Mouse (Mus musculus) frontal cortex, adult (tissue): ENCODE data around the gene Tnfsf14.

Source experiments
- ATAC-seq: cut with Nextera tagmentation; 2 replicates; pipeline ENCODE4 v1.9.2; 2017; ENCODE audit warnings: mild to moderate bottlenecking, moderate library complexity, mixed read lengths; ENCODE audit not compliant: low TSS enrichment

Tnfsf14 gene

GRCm38 (mm10) chr17:57194041-57194507 is at the start of gene Tnfsf14:
TSS of gene Tnfsf14 (minus strand) at chr17:57194177.
- no peak for ATAC-seq

DNA sequence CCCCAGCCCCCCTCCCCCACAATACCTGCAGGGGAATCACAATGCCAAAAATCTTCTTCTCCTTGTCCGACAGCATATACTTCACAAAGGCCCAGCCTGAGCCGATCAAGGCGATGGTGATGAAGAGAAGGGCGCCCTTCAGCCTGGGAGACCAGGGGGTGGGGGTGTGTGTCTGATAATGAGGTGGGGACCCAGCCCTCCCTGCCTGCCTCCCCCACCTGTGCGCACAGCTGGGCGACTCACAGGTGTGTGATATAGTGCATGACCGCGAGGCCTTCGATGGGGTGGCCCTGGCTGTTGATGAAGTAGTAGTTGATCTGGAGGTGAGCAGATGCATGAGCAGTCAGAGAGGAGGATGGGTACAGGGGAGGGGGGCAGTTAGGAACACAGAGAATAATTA is 43.2 kb upstream of the Tnfsf14 start:
- no peak for ATAC-seq

DNA sequence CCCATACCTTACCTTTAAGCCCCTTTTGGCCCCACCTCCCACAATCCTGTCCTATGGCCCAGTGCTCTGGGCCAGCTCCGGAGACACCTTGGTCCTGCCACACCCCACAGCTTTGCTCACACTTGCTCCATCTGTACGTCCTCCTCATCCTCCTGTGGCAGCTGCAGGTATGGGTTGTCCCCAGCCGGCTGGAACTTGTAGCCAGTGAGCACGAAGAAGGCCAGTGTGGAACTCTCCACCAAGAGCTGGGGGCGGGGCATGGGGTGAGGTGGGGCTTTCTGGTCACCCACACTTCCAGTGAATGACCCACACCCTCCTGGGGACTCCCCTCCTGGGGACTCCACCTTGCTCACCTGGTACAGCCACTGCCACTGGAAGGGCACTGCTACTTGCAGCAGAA is 41.8 kb upstream of the Tnfsf14 start:
- ATAC-seq: no peak

GRCm38 (mm10) chr17:57234254-57234928 is 40.4 kb upstream of the Tnfsf14 start:
- no peak for ATAC-seq

DNA sequence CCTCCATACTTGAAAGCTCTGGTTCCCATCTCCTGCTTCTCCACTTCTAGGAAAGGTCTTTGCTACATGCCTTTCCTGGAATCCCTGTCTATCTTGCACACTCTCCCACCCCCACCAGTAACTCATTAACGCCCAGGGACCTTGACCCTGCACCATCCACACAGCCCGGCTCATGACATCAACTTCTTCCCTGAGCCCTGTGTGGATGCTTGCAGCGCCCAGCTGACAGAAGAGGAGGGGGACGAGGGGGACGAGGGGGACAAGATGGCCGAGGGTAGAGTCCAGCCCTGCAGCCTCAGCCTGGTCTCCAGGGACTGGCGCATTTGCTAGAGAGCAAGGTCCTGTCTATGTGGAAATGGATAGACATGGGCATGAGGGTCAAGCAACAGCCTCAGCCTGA is 39.1 kb upstream of the Tnfsf14 start:
- ATAC-seq: no peak

- ATAC-seq: no peak
These were observed 38.2 kb upstream of the Tnfsf14 start for GRCm38 (mm10) chr17:57232200-57232599.

GRCm38 (mm10) chr17:57231321-57231771 is 37.4 kb upstream of the Tnfsf14 start:
- ATAC-seq: no peak

GRCm38 (mm10) chr17:57230728-57231125 is 36.8 kb upstream of the Tnfsf14 start:
- no peak for ATAC-seq

- ATAC-seq: no peak
These were observed 36.1 kb upstream of the Tnfsf14 start for GRCm38 (mm10) chr17:57229851-57230727.

- ATAC-seq: no peak
These were observed 34.9 kb upstream of the Tnfsf14 start for GRCm38 (mm10) chr17:57228873-57229272.

DNA sequence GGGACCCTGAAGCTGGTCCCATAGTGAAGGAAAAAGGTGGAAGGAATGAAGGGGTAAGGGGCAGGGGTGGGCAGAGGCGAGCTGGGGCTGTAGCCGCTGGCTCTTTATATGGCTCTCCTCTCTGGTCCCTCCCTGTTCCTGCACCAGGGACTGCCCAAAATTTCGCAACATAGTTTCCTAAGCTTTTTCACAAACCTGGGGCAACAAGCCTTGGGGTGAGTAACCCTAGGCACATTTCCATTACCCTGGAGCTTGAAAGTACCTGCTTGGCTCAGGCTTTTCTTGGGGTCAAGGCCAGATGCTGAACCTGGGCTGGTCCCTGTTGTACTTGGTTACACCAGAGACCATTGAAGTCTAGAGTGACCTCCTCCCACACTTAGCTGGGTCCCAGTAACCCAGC is 34.0 kb upstream of the Tnfsf14 start, which contains the start of gene C3:
Gene C3 (minus strand): TSS at position 123 of the 400 bp plus-strand sequence.
- no peak for ATAC-seq

DNA sequence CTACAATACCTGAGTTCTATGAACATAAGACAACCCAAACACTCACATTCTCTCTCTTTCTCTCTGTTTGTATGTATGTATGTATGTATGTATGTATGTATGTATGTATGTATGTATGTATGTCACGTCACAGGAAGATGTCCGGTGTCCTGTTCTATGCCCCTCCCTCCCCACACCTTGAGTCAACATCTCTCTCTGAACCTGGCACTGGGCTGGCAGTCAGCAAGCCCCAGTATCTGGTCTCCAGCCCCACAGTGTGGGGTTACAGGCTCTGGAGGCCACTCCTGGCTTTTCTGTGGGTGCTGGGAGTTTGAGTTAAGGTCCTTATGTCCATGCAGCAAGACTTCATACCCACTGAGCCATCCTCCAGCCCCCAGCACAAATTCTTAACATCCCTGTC is 33.5 kb upstream of the Tnfsf14 start:
- no peak for ATAC-seq

- no peak for ATAC-seq
These were observed 29.3 kb upstream of the Tnfsf14 start for GRCm38 (mm10) chr17:57223313-57223712.

- ATAC-seq: no peak
These were observed 27.9 kb upstream of the Tnfsf14 start for GRCm38 (mm10) chr17:57221911-57222310.

DNA sequence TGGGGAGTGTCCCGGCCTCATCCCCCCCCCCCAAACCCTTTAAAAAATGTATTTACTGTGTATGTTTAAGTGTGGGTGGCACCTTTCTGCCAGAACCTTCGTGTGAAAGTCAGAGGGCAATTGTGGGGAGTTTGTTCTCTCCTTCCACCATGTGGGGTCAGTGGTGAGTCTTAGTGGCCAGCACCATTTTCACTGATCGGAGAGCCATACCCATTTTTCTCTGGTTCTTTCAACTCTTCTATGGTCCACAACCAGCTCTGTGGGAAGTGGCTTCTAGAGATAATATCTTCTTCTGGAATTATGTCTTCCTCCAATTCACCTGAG is 25.9 kb upstream of the Tnfsf14 start:
- 0 out of 2 replicates have a peak, but pooled peaks have one; percentile 57 for ATAC-seq

DNA sequence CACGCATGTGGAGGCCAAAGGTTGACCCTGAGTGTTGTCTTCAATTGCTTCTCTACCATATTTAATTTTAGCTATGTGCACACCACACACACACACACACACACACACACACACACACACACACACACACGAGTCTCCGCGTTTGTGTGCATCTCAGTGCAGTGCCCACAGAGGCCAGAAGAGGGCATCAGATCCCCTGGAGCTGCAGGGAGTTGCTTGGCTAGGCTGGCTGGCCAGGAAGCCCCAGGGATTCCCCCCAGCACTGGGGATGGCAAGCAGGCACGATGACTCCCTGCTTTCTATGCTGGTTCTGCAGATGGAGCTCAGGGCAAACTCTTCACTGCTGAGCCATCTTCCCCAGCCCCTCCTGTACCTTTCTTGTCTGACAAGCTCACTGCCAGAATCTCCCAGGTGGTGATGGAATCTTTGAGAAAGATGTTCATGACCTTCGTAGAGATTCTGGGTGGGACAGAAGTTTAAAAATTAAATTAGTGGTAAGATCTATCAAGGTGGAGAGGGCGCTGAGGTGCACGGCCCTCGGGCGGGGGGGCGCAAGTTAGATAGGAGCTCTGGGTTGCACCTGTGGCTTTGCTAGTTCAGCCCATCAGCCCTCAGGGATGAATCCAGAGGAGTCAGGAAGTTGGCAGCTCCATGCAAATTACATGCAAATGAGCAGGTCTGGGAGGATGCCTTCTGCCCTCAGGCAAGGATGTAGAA is 25.3 kb upstream of the Tnfsf14 start:
- ATAC-seq: peak; percentile 66

DNA sequence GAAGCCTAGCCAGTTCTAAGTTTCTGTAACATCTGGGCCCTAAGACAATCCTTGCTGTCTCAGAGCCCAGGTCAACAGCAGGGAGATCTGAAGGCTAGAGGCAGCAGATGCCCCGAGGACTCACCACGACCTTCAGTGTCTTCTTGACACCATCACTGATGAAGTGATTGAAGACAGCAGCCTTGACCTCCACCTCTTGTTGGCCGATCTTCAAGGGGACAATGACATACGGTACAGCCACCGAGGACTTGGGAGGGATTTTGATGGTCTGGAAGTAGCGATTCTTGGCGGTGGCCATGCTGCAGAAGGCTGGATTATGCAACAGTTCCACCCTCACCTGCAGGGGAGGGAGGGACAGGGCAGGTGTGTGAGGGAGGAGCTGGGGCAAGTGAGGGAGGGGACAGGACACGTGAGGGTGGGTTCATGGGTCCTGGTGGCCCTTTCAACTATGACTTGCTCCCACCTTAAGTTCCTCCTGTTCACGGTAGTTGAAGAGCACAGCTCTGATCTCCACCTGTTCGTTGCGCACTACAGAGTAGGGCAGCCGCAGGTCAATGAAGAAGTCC is 24.4 kb upstream of the Tnfsf14 start:
- no peak for ATAC-seq

- ATAC-seq: peak; percentile 50; the same call in 1 of the 2 replicates
These were observed 20.9 kb upstream of the Tnfsf14 start for GRCm38 (mm10) chr17:57214676-57215387.

GRCm38 (mm10) chr17:57211501-57211900 is 17.5 kb upstream of the Tnfsf14 start:
- ATAC-seq: no peak

DNA sequence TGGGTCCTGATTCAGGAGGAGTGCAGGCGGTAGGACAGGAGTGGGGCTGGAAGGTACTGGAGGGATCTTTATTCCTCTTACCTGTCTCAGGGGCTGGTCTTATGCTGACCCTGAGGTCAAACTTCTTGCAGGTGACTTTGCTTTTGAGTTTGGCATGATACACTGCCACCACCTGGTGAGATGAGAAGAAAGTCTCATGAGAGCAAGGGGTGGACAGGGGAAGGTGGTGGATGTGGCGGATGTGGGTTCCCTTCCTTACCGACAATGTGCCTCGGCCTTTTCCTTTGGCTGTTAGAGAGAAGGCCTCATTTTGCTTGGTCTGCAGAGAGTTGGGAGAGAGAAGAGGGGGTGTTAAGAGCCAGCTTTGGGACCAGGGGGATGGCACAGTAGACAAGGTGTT is 15.4 kb upstream of the Tnfsf14 start:
- no peak for ATAC-seq

DNA sequence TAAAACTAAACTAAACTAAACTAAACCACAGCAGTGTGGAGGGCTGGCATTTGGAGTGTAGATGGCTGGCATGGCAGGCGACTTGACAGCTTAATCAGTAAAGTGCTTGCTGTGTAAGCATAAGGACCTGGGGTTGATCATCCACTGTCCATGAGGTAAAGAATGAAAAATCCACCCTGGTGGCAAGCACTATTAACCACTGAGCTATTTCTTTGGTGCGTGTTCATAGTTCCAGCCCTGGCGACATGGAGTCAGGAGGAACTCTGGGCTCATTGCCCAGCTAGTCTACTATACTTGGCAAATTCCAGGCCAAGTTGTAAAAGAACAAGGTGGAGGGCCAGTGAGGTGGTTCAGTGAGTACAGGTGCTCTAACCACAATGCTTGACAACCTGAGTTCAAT is 14.0 kb upstream of the Tnfsf14 start:
- no peak for ATAC-seq
